Mouse (Mus musculus): ENCODE data around the gene Mcoln3. TPM values are rescaled to one million over a fixed set of nuclear protein-coding genes. Genes with fewer than 3 reads are reported as not detected.

Mcoln3 gene
- polyA plus RNA-seq, 1 experiment, result not detected

DNA sequence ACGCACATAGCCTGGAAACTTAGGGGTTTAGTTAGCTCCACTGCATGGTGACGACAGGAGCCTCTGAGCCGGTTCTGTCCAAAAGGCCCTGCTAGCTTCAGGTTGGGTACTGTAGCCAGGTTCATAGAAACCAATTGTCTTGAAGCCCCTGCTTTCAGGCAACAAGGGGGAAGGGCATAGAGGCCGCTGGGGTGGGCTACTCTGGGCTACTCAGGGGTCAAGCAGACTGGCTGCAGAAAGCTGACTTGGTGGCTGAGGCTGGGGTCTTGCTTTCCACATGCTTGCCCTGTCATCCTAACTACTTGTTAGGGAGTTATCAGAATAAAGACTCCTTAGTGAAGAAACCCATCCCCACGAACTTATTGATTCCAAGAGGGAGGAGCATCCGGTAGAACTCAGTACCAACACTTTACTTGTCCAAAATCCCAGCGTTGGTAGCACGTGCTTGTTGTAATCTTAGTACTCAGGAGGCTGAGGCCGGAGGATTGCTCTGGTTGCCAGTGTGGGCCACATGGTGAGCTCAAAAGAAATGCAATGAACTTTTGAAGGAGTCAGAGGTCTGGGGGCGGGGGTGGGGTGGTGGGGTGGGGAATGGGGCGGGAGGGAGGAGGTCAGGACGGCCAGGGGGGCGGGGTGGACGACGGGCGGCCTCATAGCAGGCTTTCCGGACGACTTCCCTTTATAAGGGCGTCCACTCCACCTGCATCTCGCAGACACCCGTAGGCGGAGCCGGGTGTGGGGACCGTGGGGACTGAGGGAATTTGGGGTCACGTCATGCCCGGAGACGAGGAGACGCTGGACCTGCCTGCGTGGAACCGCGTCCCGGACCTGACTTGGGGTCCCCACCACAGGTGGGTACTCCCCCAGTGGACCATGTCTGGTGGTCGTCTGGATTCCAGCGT, 32.2 kb downstream of the Mcoln3 start, which contains the start of gene Mcoln2:
Mcoln2 (plus strand) TSS at position 678 of the 902 bp plus-strand sequence.
- Histone ChIP-seq H3K4me3 (replicated peaks) (peak within 1 kb of the TSS; percentile 53), H3K4me1 (ENCODE audit: control insufficient read depth) (peaks cover 7% of the 10 kb centered on the region), H3K27me3 (ENCODE audit: control insufficient read depth) (peaks cover 18% of the 10 kb centered on the region), H3K36me3 (ENCODE audit: control insufficient read depth) (no peaks in the 10 kb centered on the region), H3K9me3 (ENCODE audit: control insufficient read depth, low read length) (no peaks in the 10 kb centered on the region)
- no peak for TF ChIP-seq GATA1 (IDR thresholded peaks at IDR 0.05; ENCODE audit: low read length)
- TF ChIP-seq TAL1 (IDR thresholded peaks at IDR 0.05; ENCODE audit: low read length), result no peak

DNA sequence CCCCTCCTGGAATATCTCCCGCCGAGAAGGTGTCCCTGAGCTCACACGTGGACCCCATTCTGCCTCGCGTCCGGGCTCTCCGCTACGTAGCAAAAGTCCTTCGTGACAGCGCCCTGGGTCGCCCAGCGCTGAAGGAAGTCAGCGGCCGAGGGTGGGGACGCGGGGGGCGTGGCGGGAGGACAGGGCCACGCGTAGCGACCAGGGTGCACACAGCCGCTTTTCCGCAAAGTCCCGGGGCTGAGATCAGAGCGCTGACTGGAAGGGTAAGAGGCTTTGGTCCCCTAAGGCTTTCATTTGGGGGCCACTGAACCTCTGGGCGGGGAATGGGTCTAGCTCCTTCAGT, 32.8 kb downstream of the Mcoln3 start:
- Histone ChIP-seq H3K36me3 (ENCODE audit: control insufficient read depth) (no peaks in the 10 kb centered on the region), H3K9me3 (ENCODE audit: control insufficient read depth, low read length) (no peaks in the 10 kb centered on the region), H3K4me1 (ENCODE audit: control insufficient read depth) (peaks cover 7% of the 10 kb centered on the region), H3K27me3 (ENCODE audit: control insufficient read depth) (peaks cover 18% of the 10 kb centered on the region), H3K4me3 (replicated peaks) (peak overlapping the region; percentile 53)
- TF ChIP-seq TAL1 (IDR thresholded peaks at IDR 0.05; ENCODE audit: low read length) (no peak), GATA1 (IDR thresholded peaks at IDR 0.05; ENCODE audit: low read length) (no peak)

GRCm38 (mm10) chr3:146150560-146150959, 33.3 kb downstream of the Mcoln3 start:
- Histone ChIP-seq H3K4me3 (replicated peaks) (peak overlapping the region; percentile 53), H3K27me3 (ENCODE audit: control insufficient read depth) (peaks cover 18% of the 10 kb centered on the region), H3K4me1 (ENCODE audit: control insufficient read depth) (peaks cover 7% of the 10 kb centered on the region), H3K9me3 (ENCODE audit: control insufficient read depth, low read length) (no peaks in the 10 kb centered on the region), H3K36me3 (ENCODE audit: control insufficient read depth) (no peaks in the 10 kb centered on the region)
- no peak for TF ChIP-seq TAL1 (IDR thresholded peaks at IDR 0.05; ENCODE audit: low read length)
- no peak for TF ChIP-seq GATA1 (IDR thresholded peaks at IDR 0.05; ENCODE audit: low read length)

DNA sequence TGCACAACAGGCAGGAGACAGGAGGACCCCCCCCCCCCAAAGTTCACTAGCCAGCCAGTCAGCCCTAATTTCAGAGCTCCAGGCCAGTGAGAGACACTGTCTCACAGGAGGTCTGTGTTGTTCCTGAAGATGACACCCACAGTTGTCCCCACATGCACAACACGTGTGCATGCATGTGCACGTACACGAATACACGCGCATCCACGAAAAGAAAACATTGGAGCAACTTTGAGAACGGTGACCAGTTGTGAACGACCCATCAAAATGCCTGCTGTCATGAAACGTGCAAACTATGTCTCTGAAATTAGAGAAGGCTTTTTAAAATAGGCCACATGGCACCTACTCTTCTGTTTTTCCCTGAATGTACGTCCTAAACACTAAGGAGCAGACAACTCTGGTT, 34.1 kb downstream of the Mcoln3 start:
- TF ChIP-seq GATA1 (IDR thresholded peaks at IDR 0.05; ENCODE audit: low read length) (no peak), TAL1 (IDR thresholded peaks at IDR 0.05; ENCODE audit: low read length) (no peak)
- H3K9me3 ChIP-seq (ENCODE audit: control insufficient read depth, low read length), result no peaks in the 10 kb centered on the region
- H3K4me1 ChIP-seq (ENCODE audit: control insufficient read depth), result peaks cover 4% of the 10 kb centered on the region
- no peak overlapping the region for H3K4me3 ChIP-seq (replicated peaks)
- peaks cover 18% of the 10 kb centered on the region for H3K27me3 ChIP-seq (ENCODE audit: control insufficient read depth)
- no peaks in the 10 kb centered on the region for H3K36me3 ChIP-seq (ENCODE audit: control insufficient read depth)

DNA sequence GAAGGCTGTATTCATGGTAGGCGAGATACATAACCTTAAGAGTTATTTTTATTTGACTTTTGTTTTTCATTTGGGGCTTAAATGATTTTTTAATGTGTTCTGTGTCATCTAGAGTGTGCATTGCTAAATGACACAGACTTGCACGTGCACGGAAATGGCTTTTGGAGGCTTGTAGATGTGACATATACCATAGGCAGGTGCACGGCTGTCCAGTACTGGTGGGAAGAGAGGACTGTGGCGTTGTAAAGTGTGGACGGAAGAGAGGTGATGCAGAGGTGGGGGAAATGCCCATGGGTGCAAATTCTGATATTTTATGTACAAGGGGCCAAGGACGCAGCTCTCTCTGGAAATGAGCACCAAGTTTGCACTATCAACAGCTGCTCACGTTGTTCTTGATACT, 34.5 kb downstream of the Mcoln3 start:
- TF ChIP-seq GATA1 (IDR thresholded peaks at IDR 0.05; ENCODE audit: low read length) (no peak), TAL1 (IDR thresholded peaks at IDR 0.05; ENCODE audit: low read length) (no peak)
- Histone ChIP-seq H3K27me3 (ENCODE audit: control insufficient read depth) (peaks cover 18% of the 10 kb centered on the region), H3K4me1 (ENCODE audit: control insufficient read depth) (peaks cover 4% of the 10 kb centered on the region), H3K9me3 (ENCODE audit: control insufficient read depth, low read length) (no peaks in the 10 kb centered on the region), H3K4me3 (replicated peaks) (no peak overlapping the region), H3K36me3 (ENCODE audit: control insufficient read depth) (no peaks in the 10 kb centered on the region)

DNA sequence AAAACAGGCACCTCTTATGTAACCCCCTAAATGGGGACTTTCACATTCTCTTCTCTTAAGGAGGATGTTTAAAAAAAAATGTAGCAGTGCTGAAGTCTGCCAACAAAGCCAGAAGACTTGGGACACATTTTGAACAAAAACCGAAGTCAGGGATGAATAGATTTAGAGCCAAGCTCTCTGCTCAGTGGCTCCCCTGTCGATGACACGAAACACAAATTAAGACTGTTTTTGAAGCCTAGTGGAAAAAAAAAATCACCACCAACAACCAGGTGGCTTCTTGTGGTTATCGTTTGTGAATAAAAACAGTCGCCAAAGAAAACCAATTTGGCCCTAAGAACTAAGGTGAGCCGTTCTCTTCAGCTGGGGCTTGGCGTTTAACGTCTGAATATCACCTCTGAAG, 35.1 kb downstream of the Mcoln3 start:
- no peaks in the 10 kb centered on the region for H3K9me3 ChIP-seq (ENCODE audit: control insufficient read depth, low read length)
- no peak overlapping the region for H3K4me3 ChIP-seq (replicated peaks)
- no peak for TF ChIP-seq GATA1 (IDR thresholded peaks at IDR 0.05; ENCODE audit: low read length)
- no peak for TF ChIP-seq TAL1 (IDR thresholded peaks at IDR 0.05; ENCODE audit: low read length)
- H3K36me3 ChIP-seq (ENCODE audit: control insufficient read depth), result no peaks in the 10 kb centered on the region
- H3K27me3 ChIP-seq (ENCODE audit: control insufficient read depth), result peaks cover 18% of the 10 kb centered on the region
- H3K4me1 ChIP-seq (ENCODE audit: control insufficient read depth), result peaks cover 4% of the 10 kb centered on the region

- Histone ChIP-seq H3K4me3 (replicated peaks) (no peak overlapping the region), H3K27me3 (ENCODE audit: control insufficient read depth) (peaks cover 18% of the 10 kb centered on the region), H3K9me3 (ENCODE audit: control insufficient read depth, low read length) (no peaks in the 10 kb centered on the region), H3K36me3 (ENCODE audit: control insufficient read depth) (no peaks in the 10 kb centered on the region), H3K4me1 (ENCODE audit: control insufficient read depth) (peaks cover 4% of the 10 kb centered on the region)
- TF ChIP-seq TAL1 (IDR thresholded peaks at IDR 0.05; ENCODE audit: low read length) (no peak), GATA1 (IDR thresholded peaks at IDR 0.05; ENCODE audit: low read length) (no peak)
These were observed 35.7 kb downstream of the Mcoln3 start for GRCm38 (mm10) chr3:146152913-146153312.

DNA sequence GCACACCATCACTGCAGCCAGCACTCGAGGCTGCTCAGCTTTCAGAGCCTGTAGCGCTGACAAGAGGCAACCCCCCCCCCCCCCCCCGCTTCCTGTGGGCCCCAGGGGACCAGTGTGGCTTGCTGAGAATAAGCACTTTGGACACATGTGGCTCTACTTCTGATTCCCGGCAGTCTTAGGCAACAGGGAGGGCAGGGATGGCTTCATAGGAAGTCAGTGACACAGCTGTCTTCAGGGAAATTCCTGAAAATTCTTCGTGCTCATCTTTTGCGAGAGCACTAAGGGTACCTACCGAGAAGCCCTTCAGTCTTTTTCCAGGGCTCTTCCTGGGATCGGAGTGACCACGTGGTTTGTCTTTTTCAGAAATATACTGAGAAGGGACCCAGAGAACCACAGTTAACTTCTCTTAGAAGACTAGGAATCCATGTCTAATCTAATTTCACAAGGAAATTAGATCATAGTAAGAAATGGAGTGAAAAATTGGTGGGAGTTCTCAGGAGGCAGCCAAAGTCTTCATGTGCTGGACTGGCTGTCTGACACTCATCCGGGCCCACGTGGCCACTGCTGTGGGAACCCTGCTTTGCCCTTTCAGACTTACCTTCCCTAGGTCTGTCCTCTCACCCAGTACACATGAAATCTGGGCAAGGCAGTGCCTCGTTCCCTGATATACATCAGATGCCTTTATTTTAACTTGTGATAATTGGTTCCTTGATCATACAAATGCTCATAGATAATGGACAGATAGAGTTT, 36.8 kb downstream of the Mcoln3 start:
- Histone ChIP-seq H3K4me1 (ENCODE audit: control insufficient read depth) (peaks cover 4% of the 10 kb centered on the region), H3K9me3 (ENCODE audit: control insufficient read depth, low read length) (no peaks in the 10 kb centered on the region), H3K27me3 (ENCODE audit: control insufficient read depth) (peaks cover 17% of the 10 kb centered on the region), H3K4me3 (replicated peaks) (no peak overlapping the region), H3K36me3 (ENCODE audit: control insufficient read depth) (no peaks in the 10 kb centered on the region)
- TF ChIP-seq TAL1 (IDR thresholded peaks at IDR 0.05; ENCODE audit: low read length) (no peak), GATA1 (IDR thresholded peaks at IDR 0.05; ENCODE audit: low read length) (no peak)
